Mouse (Mus musculus): ENCODE data around the gene Havcr1.

Havcr1 gene

GRCm38 (mm10) chr11:46819930-46820329 is 85.0 kb downstream of the Havcr1 start:
- no peak for DNase-seq (ENCODE audit: low spot score)

Data from ovary, postnatal 36 days (tissue).